Mouse (Mus musculus) mouse trophoblast stem cell (cell line): Measurements from ENCODE around the gene Unc45b.
"Not testable (repeated sequence)": the region's sequence is repeated elsewhere in the genome, so short reads cannot be mapped to it uniquely, and the experiment has no call there.

Source experiments
- in situ Hi-C, 2 experiments: fragments of 300-500 bp; cut with MseI, MboI; formaldehyde crosslinking; loops; 2 replicates in 1 of 2; 3 replicates in 1 of 2; pipeline ENCODE4 v1.15.1; 2025

Gene Unc45b

GRCm38 (mm10) chr11:82891936-82892335 lies 18.4 kb upstream of the Unc45b start, which contains the start of gene Fndc8:
TSS of gene Fndc8 (plus strand) at chr11:82892124.
- in situ Hi-C loops = loop anchor here in 1 of 2 experiments (10.0 to 25.0 kb wide), 2 partner anchors 277 to 655 kb away; no protein-coding TSS in a partner anchor

- in situ Hi-C loops = loop anchor here in 1 of 2 experiments (10.0 to 25.0 kb wide), 2 partner anchors 283 to 660 kb away; no protein-coding TSS in a partner anchor
Observed at GRCm38 (mm10) chr11:82897478-82897877, 12.9 kb upstream of the Unc45b start.

- in situ Hi-C loops = loop anchor here in 1 of 2 experiments (10.0 to 25.0 kb wide), 3 partner anchors 285 to 662 kb away; partner anchors contain the start of genes Slfn3 and Slfn4
Observed at GRCm38 (mm10) chr11:82899720-82900119, 10.6 kb upstream of the Unc45b start.

GRCm38 (mm10) chr11:82901606-82902310 lies 8.6 kb upstream of the Unc45b start:
- in situ Hi-C loops = loop anchor here in 1 of 2 experiments (25.0 kb wide), 1 partner anchor 286 kb away; the partner anchor contains the start of genes Slfn3 and Slfn4

GRCm38 (mm10) chr11:82904952-82905351 lies 5.4 kb upstream of the Unc45b start:
- in situ Hi-C loops = loop anchor here in 1 of 2 experiments (25.0 kb wide), 1 partner anchor 282 kb away; the partner anchor contains the start of genes Slfn3 and Slfn4

DNA sequence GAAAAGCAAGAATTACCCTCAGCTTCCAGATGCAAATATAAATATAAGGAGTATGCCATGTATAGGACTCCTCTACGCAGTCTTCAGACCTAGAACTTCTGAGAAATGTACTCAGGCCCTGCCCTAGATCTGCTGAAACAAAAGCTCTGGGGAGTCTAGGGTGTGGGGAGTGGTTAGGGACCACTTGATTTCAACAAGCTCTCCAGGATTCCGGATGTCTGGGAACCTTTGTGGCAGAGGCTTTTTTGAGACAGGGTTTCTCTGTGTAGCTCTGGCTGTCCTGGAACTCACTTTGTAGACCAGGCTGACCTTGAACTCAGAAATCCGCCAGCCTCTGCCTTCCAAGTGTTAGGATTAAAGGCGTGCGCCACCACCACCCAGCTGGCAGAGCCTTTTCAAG lies 4.5 kb upstream of the Unc45b start:
- in situ Hi-C loops = loop anchor here in 1 of 2 experiments (25.0 kb wide), 1 partner anchor 281 kb away; the partner anchor contains the start of genes Slfn3 and Slfn4

GRCm38 (mm10) chr11:82907651-82908607 lies 2.4 kb upstream of the Unc45b start, which contains the start of gene Nle1:
TSS of gene Nle1 (minus strand) at chr11:82908411.
- in situ Hi-C loops = loop anchor here in 1 of 2 experiments (25.0 kb wide), 1 partner anchor 279 kb away; the partner anchor contains the start of genes Slfn3 and Slfn4

DNA sequence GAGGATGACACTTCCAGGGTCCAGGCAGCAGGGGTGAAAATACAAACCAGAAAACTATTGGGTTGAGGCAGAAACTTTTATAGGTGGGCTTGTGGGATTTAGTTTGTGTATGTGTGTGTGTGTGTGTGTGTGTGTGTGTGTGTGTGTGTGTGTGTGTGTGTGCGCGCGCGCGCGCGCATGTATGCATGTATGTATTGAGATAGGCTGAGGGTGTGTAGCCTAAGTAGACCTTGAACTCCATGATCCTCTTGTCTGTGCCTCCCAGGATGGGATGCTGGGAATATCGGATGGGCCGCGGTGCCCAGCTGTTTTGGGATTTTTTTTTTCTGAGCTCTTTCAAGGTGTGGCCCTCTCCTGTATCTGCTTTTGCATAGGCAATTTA lies 1.8 kb upstream of the Unc45b start:
- in situ Hi-C loops = loop anchor here in 1 of 2 experiments (25.0 kb wide), 1 partner anchor 279 kb away; the partner anchor contains the start of genes Slfn3 and Slfn4

- in situ Hi-C loops = loop anchor here in 1 of 2 experiments (25.0 kb wide), 1 partner anchor 276 kb away; the partner anchor contains the start of genes Slfn3 and Slfn4
Observed at GRCm38 (mm10) chr11:82910679-82911389, 484 bp downstream of the Unc45b start.

GRCm38 (mm10) chr11:82914711-82915352 lies 4.5 kb downstream of the Unc45b start:
- in situ Hi-C loops = loop anchor here in 1 of 2 experiments (5.0 to 25.0 kb wide), 2 partner anchors 42 to 272 kb away; partner anchors contain the start of genes Slfn3 and Slfn4

GRCm38 (mm10) chr11:82920768-82921167 lies 10.4 kb downstream of the Unc45b start:
- in situ Hi-C loops = loop anchor here (5.0 to 25.0 kb wide), 3 partner anchors 37 to 267 kb away; partner anchors contain the start of genes Slfn3 (in 1 of the 2) and Slfn4 (in 1 of the 2)

- in situ Hi-C loops = loop anchor here (5.0 to 25.0 kb wide), 3 partner anchors 36 to 266 kb away; partner anchors contain the start of genes Slfn3 (in 1 of the 2) and Slfn4 (in 1 of the 2)
Observed at GRCm38 (mm10) chr11:82921691-82922090, 11.3 kb downstream of the Unc45b start.

DNA sequence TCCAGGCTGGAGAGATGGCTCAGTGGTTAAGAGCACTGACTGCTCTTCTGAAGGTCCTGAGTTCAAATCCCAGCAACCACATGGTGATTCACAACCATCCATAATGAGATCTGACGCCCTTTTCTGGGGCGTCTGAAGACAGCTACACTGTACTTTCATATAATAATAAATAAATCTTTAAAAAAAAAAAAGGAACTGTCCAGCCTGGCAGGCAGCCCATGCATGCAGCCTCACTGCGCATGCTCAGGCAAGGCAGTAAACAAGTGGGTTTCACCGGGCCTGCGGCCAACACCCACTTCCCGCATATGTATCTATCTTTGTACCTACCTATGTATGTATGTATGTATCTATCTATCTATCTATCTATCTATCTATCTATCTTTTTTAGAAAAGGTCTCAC lies 13.6 kb downstream of the Unc45b start:
- in situ Hi-C loops = loop anchor here (5.0 to 25.0 kb wide), 3 partner anchors 33 to 263 kb away; partner anchors contain the start of genes Slfn3 (in 1 of the 2) and Slfn4 (in 1 of the 2)

DNA sequence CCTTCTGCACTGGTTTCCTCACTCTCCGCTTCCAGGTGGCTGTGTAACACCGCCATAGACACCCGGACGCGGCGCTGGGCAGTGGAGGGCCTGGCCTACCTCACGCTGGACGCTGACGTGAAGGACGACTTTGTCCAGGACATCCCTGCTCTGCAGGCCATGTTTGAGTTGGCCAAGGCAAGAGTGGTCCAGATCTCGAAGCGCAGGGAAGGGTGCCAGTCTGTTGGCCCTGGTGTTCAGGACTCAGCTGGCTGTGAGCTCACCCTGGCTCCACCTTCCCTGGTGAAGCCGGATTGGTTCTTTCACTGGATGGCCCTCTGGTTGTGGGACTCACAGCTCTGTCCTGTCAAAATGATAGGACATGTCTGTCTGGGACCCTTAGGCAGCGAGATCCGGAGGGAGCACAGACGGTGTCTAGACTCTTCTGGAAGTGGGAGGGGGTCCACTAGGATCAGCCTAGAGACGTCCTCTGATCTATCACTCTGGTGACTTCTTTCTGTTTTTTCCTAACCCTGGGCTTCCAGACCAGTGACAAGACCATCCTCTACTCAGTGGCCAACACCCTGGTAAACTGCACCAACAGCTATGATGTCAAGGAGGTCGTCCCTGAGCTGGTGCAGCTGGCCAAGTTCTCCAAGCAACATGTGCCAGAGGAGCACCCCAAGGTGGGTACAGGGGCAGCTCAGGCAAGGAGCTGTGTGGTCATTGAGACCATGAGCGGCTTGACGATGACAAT lies 18.7 kb downstream of the Unc45b start:
- in situ Hi-C loops = loop anchor here in 1 of 2 experiments (10.0 kb wide), 1 partner anchor 116 kb away; no protein-coding TSS in a partner anchor

DNA sequence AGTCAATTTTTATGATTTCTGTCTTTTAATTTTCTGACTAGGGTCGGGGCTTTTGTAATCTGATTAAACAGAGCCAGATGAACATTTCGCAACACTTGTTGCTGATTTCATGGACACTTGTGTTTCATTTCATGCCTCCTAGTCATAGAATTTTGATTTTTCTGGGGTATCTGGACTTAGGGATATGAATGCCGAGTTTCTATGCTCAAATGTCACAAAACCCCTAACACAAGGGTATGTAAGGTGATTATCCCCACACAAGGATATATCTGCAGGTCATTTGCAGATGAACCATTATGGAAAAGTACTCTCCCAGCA lies 19.2 kb downstream of the Unc45b start:
- in situ Hi-C loops = loop anchor here in 1 of 2 experiments (10.0 kb wide), 1 partner anchor 115 kb away; no protein-coding TSS in a partner anchor

DNA sequence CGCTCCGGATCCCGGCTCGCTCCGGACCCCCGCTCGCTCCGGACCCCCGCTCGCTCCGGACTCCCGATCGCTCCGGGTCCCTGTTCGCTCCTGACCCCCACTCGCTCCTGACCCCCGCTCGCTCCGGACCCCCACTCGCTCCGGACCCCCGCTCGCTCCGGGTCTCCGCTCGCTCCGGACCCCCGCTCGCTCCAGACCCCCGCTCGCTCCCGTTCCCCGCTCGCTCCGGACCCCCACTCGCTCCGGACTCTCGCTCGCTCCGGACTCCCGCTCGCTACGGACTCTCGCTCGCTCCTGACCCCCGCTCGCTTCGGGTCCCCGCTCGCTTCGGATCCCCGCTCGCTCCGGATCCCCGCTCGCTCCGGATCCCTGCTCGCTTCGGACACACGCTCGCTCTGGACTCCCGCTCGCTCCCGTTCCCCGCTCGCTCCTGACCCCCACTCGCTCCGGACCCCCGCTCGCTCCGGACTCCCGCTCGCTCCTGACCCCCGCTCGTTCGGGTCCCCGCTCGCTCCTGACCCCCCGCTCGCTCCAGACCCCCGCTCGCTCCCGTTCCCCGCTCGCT lies 20.1 kb downstream of the Unc45b start:
- in situ Hi-C loops = not testable (repeated sequence)

- in situ Hi-C loops = not testable (repeated sequence)
Observed at GRCm38 (mm10) chr11:82931161-82931560, 20.8 kb downstream of the Unc45b start.

- in situ Hi-C loops = not testable (repeated sequence)
Observed at GRCm38 (mm10) chr11:82931671-82932450, 21.5 kb downstream of the Unc45b start.
